Mouse (Mus musculus) megakaryocyte, embryonic 14.5 days (primary cell): ENCODE data around the gene Dgki.

ENCODE experiments used
- FLI1 ChIP-seq: IDR thresholded peaks from 2 replicates; pipeline ENCODE4 v1.6.1; 2012; ENCODE audit warnings: low read length, inconsistent platforms, mixed read lengths
- GATA1 ChIP-seq: IDR thresholded peaks from 3 replicates; pipeline ENCODE4 v1.6.1; 2012; ENCODE audit warnings: mixed read lengths, low read length, inconsistent platforms, borderline replicate concordance

DNA sequence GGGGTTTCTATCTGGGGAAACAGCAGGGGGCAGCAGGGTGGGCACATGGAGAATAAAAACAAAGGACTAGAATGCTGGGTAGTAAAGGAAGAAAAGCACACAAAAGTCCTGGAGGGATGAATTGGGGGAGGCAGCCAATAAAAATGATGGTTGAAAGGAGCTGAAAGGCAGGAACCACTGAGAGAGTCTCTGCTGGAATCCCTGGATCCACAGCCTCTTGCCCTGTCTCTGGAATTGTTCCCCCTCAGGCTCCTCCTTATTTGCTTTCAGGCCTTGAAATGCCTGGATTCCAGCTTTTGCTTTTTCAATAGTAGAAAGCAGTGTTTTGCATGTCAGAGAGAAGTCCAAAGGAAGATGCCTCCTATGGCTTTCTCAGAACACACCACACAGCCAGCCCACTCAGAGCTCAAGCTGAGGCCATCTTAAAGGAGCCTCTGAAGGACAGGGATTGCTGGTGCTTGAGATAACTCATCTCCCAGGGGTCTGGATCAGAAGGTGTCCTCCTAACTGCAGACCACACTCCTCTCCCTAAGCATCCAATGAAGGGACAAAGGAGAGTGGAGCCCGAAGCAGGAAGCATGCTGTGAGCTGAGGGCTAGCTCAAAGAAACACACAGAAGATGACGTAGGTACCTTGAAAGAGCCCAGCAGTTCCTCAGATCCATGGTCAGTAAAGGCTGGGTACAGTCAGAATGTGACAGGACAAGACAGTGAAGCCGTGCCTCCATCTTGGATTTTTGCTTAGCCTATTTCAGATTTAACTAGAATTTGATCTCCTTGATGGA is 441.5 kb downstream of the Dgki start:
- TF ChIP-seq GATA1: no peak
- TF ChIP-seq FLI1: no peak
